Mouse (Mus musculus) embryonic fibroblast, embryonic 13.5 days (primary cell): ENCODE measurements at regions not wholly inside any gene's neighbourhood (a gene's known extent, or its start where the extent isn't known, plus 50 kb on each side); places are given as distances from the start of the nearest gene placed in this dataset.

ENCODE experiments used
- H3K27ac ChIP-seq: 2 replicates; pipeline ENCODE4 v1.5.1; 2012; ENCODE audit warnings: low read length, control low read depth, inconsistent platforms; ENCODE audit not compliant: insufficient read depth
- H3K4me1 ChIP-seq: 2 replicates; pipeline ENCODE4 v1.6.1; 2011; ENCODE audit warnings: low read length; ENCODE audit not compliant: control insufficient read depth, insufficient read depth
- H3K4me3 ChIP-seq: 2 replicates; pipeline ENCODE4 v1.5.1; 2011; ENCODE audit warnings: mild to moderate bottlenecking, control low read depth, low read length; ENCODE audit not compliant: insufficient read depth
- CTCF ChIP-seq: IDR thresholded peaks from 2 replicates; pipeline ENCODE4 v1.5.1; 2011; ENCODE audit warnings: mild to moderate bottlenecking, control low read depth, low read length, moderate library complexity, borderline replicate concordance; ENCODE audit not compliant: insufficient read depth
- POLR2A ChIP-seq: IDR thresholded peaks from 2 replicates; pipeline ENCODE4 v1.6.1; 2011; ENCODE audit warnings: low read depth, mild to moderate bottlenecking, control low read depth, low read length, moderate library complexity

DNA sequence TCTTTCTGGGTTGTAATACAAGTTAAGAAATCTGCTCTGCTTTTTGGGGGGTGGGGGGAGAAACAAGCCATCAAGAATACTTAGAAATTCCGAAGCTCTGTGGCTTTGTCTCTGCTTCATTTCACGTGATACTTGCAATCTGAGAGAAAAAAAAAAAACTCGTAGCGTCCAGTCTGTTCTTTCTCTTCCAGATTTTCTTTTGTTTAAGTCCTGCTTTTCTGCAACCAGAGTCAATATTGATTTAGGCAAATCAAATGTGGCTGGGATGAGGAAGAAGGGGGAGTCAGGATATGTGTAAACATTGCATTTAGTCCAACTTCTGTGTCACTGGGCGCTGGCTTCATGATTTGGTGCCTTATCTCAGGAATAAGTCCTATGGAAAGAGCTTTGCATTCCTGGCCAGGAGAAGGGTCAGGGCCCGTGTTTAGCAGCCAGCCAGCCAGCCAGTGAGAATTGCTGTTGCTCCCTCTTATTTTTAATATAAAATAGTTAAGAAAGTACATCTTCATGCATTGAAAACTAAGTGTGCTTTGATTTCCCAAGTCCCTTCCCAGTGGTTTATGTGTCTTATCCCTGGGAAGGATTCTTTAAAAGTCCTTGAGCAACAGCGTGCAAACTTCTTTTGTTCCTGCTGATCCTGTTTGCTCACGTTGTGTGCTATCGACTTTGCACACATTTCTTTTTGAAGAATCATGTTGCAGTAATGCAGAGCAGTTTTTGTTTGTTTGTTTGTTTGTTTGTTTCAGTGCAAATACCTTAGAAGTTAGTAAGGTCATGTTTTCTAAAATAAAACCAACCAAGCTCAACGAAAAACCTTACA is 272.0 kb downstream of the Gm11146 start:
- Histone ChIP-seq H3K4me3 (peak overlapping the region; percentile 47), H3K4me1 (no peaks in the 10 kb centered on the region), H3K27ac (peak overlapping the region; percentile 71)
- TF ChIP-seq POLR2A (peak; percentile 22), CTCF (no peak)

DNA sequence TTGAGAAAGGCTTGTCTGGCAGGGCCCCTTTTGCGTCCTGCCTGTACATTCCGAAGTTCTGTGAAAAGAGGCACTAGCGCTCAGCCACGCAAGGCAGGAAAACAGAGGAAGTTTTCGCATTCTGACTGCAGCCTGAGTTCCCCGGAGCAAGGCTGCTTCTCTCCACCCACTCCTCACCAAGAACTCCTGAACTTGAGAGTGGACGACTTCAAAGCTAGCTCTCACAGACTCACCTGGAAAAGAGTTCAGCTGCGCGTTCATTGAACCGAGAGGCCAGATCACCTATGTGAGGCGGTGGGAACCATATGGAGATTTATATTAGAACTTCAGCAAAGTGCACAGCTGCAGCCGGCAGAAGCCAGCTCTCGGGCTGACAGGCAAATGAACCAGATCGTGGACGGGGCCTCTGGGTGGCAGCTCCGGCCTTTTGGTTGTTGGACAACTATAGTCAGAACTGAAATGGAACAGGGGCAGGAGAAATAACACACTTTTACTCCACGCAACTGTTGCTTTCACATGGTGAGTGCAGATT is 272.7 kb downstream of the Gm11146 start:
- Histone ChIP-seq H3K4me3 (peak overlapping the region; percentile 47), H3K27ac (peak overlapping the region; percentile 71), H3K4me1 (no peaks in the 10 kb centered on the region)
- peak; percentile 60; the same call in 1 of the 2 replicates for TF ChIP-seq POLR2A
- TF ChIP-seq CTCF, result no peak

GRCm38 (mm10) chr16:77328628-77329159 is 273.2 kb downstream of the Gm11146 start:
- H3K4me3 ChIP-seq, result peak overlapping the region; percentile 47
- TF ChIP-seq POLR2A (no peak), CTCF (no peak)
- H3K4me1 ChIP-seq, result no peaks in the 10 kb centered on the region
- peak overlapping the region; percentile 71 for H3K27ac ChIP-seq

DNA sequence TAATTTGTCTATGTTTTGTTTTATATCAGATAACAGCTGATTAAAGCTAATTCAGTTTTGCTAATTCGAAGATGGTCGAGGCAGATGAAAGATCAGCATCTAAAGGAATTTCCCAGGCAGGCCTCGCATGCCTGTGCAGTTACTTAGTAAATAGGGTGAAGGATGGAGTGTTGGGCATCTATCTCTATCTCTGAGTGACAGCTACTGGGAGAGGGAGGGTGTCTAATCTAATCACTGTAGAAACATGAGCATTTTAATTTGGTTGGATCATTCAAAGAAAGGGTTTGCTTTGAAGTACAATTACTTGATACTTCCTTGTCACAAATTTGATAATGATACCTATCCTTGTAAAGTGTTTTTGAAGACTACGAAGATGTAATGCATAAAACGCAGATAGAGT is 273.8 kb downstream of the Gm11146 start:
- H3K27ac ChIP-seq, result no peak overlapping the region
- TF ChIP-seq POLR2A, result no peak
- no peak for TF ChIP-seq CTCF
- H3K4me1 ChIP-seq, result no peaks in the 10 kb centered on the region
- no peak overlapping the region for H3K4me3 ChIP-seq

DNA sequence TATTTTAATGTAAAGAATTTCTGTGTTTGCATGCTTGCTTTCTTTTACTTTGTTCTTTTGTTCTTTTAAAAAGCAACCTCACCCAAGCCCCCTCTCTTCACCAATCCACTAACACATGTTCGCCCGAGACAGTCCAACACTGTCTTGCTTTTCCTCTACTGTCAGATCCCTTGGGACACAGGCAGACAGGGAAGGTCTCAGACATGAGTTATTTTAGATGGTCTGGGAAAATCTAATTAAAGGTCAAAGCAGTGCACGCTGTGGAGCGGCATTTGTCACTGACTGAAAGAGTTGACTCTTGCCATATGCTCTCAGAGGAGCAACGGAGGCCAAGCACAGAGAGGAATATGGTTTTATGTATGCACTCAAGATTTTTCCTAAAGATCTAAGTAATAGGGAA is 279.6 kb downstream of the Gm11146 start:
- Histone ChIP-seq H3K27ac (no peak overlapping the region), H3K4me3 (no peak overlapping the region), H3K4me1 (no peaks in the 10 kb centered on the region; the same call in 1 of the 2 replicates)
- TF ChIP-seq CTCF (no peak), POLR2A (no peak)

DNA sequence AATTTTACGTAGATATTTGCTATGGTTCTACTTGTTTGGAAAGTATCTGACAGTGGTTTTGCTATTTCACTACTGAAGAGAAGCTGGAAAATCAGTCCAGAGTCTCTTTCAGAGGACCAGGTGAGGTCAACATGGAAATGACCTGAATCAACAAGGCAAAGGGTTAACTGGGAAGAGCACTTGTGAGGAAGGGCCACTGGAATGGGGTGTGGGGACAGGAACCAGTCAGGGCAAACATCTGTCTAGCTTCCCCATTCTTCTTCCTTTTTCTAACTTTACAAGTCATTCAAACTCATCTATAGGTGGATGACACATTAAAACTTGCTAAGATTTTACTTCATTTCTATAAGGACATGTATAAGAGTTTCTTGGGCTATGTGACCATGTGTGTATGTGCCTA is 283.7 kb downstream of the Gm11146 start:
- Histone ChIP-seq H3K4me3 (no peak overlapping the region), H3K4me1 (no peaks in the 10 kb centered on the region; the same call in 1 of the 2 replicates), H3K27ac (no peak overlapping the region)
- no peak for TF ChIP-seq CTCF
- no peak for TF ChIP-seq POLR2A

DNA sequence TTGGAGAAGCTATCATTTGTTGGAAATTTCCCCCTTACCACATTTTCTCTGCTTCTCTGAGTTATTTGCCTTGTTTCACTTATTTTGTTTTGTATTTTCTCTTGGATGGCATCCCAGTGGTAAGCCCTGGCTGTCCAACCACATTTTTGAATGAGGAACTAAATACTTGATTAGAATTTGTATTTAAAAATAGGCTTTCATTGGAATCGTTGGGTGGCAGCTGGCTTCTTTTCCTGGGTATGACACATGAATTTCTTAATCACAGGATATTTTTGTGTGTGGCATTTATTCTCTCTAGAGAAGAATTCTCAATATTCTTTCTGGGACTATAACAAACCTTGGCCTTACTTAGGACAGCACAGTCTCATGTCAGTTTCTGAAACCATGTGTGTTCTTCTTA is 286.5 kb downstream of the Gm11146 start:
- no peaks in the 10 kb centered on the region for H3K4me1 ChIP-seq
- H3K27ac ChIP-seq, result no peak overlapping the region
- H3K4me3 ChIP-seq, result no peak overlapping the region
- TF ChIP-seq CTCF, result no peak
- no peak for TF ChIP-seq POLR2A

DNA sequence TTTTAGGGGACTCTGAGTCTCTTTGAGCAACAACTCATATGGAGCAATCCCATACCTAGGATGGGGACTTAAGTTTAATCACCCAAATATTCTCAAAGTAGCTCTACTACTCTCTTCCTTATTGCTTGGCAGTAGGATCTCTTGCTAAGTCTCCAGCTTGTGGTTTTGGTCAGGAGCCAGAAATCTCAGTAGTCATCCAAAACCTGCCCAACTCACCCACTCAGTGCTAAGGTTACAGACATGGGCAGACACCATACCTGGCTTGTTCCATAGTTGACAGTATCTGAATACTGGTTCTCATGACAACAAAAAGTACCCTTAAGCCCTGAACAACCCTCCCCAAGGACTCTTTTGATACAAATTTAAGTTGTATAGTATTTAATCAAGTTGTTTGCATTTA is 288.7 kb downstream of the Gm11146 start:
- H3K4me3 ChIP-seq, result no peak overlapping the region
- TF ChIP-seq POLR2A (no peak), CTCF (no peak)
- no peak overlapping the region for H3K27ac ChIP-seq
- H3K4me1 ChIP-seq, result no peaks in the 10 kb centered on the region

DNA sequence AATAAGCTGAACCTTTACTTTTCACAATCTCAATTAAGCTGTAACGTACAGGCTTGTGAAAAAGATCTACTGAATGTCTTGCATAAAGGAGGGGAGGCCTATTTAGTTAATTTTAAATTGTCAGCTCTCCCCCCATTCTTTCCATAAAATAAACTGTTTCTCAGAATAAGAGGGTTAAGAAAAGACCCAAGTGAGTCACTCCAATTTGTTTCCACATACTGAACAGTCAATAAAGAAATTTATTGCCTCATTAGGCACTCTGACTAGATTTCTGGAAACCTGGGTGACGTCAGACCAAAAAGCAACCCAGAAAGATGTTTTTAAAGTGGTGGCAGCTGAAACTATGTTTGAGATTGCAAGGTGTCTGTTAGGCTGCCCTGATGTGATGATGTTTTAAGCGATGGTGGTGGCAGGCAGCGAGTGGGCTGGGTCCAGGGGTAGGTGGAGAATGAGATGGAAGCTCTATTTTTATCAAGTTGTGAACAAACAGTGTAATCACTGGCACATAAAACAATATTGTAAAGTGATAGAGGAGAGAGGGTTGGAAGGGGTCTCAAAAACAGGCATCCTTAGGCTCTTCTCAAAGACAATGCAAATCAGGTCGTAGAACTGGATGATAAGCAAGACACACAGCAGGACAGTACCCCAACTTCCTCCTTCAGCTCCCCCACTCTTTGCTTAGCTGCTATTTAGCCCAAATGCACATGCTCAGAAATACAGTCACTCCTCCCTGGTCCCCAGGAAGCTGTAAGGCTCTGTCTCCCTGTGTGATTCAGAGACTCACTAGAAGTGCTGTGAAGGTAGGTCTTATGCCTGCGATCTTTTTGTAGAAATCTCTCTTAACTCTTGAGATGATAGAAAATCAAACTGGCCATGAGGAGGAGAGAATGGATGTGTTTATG is 288.0 kb downstream of the Usp25 start:
- H3K4me1 ChIP-seq, result no peaks in the 10 kb centered on the region; the same call in 1 of the 2 replicates
- TF ChIP-seq POLR2A (no peak), CTCF (no peak)
- H3K27ac ChIP-seq, result no peak overlapping the region

More for the DNA sequence above, 288.0 kb downstream of the Usp25 start:
- no peak overlapping the region for H3K4me3 ChIP-seq
